Mouse (Mus musculus) intestine, embryonic 14.5 days (tissue): ENCODE measurements around the gene Tcf20. TPM values are rescaled to one million over a fixed set of nuclear protein-coding genes. Genes with fewer than 3 reads are reported as not detected.
"Not testable (repeated sequence)": the region's sequence is repeated elsewhere in the genome, so short reads cannot be mapped to it uniquely, and the experiment has no call there.

Experiments
- ATAC-seq: fragments of 200-750 bp; cut with Nextera tagmentation; replicated peaks from 2 replicates; pipeline ENCODE4 v1.8.0; 2017; ENCODE audit warnings: low read depth, moderate number of reproducible peaks, moderate TSS enrichment, moderate library complexity; ENCODE audit not compliant: low FRiP score, low TSS enrichment
- DNase-seq: peaks from one replicate; pipeline ENCODE4 v3.0.0-alpha.2; 2018; ENCODE audit warnings: low spot score
- H3K27ac ChIP-seq: fragments of 300-500 bp; sonication (generic); 2 replicates; pipeline ENCODE4 v1.5.1; 2014; ENCODE audit warnings: low read depth, mild to moderate bottlenecking, control low read depth
- H3K27me3 ChIP-seq: fragments of 300-500 bp; sonication (generic); replicated peaks from 2 replicates; pipeline ENCODE4 v1.6.1; 2014; ENCODE audit warnings: low read length, control low read depth; ENCODE audit not compliant: control insufficient read depth, insufficient read depth
- H3K36me3 ChIP-seq: fragments of 300-500 bp; sonication (generic); 2 replicates; pipeline ENCODE4 v1.6.1; 2014; ENCODE audit warnings: low read length, control low read depth; ENCODE audit not compliant: control insufficient read depth, insufficient read depth
- H3K4me1 ChIP-seq: fragments of 300-500 bp; sonication (generic); replicated peaks from 2 replicates; pipeline ENCODE4 v1.6.1; 2014; ENCODE audit warnings: low read length, control low read depth, mixed read lengths; ENCODE audit not compliant: control insufficient read depth, insufficient read depth
- H3K4me2 ChIP-seq: fragments of 300-500 bp; sonication (generic); 2 replicates; pipeline ENCODE4 v1.6.1; 2014; ENCODE audit warnings: low read length
- H3K4me3 ChIP-seq: fragments of 300-500 bp; sonication (generic); 2 replicates; pipeline ENCODE4 v1.5.1; 2014; ENCODE audit warnings: low read depth, low read length, control low read depth, mixed read lengths
- H3K9ac ChIP-seq: fragments of 300-500 bp; sonication (generic); 2 replicates; pipeline ENCODE4 v1.6.1; 2014; ENCODE audit warnings: mild to moderate bottlenecking, low read length
- H3K9me3 ChIP-seq: fragments of 300-500 bp; sonication (generic); 2 replicates; pipeline ENCODE4 v1.6.1; 2016; ENCODE audit warnings: low read length, control low read depth; ENCODE audit not compliant: control insufficient read depth
- WGBS: fragments of 180-500 bp; shearing (Covaris S2); extraction: QIAGEN DNeasy Blood & Tissue Kit; methylation state at CpG from one replicate; pipeline ENCODE4 v1.1.7; 2014; 5-methylcytosine and 5-hydroxymethylcytosine counted together
- microRNA-seq: library from miRNA; unstranded; fragments of <30 nt; microRNA quantifications from one replicate; pipeline ENCODE4, GENCODE M21; 2016
- polyA plus RNA-seq: library from polyadenylated mRNA; unstranded; fragments of >200 nt; fragmentation: Nextera tagmentation; extraction: Ambion mirVana; gene quantifications from 2 replicates; pipeline ENCODE4 v1.2.1, GENCODE M21; 2014

Gene Tcf20
- polyA plus RNA-seq, 1 experiment from 2014 or later, result 11.7 TPM

- 87% methylated on average over 5 of the region's 5 CpGs for WGBS
- H3K27ac ChIP-seq, H3K27me3 ChIP-seq, H3K4me2 ChIP-seq, H3K4me1 ChIP-seq, H3K9ac ChIP-seq, ATAC-seq, H3K9me3 ChIP-seq, H3K4me3 ChIP-seq, H3K36me3 ChIP-seq, DNase-seq: not testable (repeated sequence)
Measured at GRCm38 (mm10) chr15:82777856-82778255, 209.8 kb downstream of the Tcf20 start.

- no peak overlapping the region for H3K27ac ChIP-seq
- no peak overlapping the region for H3K4me2 ChIP-seq
- WGBS, result 86% methylated on average over 2 of the region's 2 CpGs
- H3K9ac ChIP-seq, result no peak overlapping the region
- no peaks in the 10 kb centered on the region for H3K27me3 ChIP-seq
- no peaks in the 10 kb centered on the region for H3K4me1 ChIP-seq
- no peak overlapping the region for H3K4me3 ChIP-seq
- DNase-seq (peak; percentile 16), ATAC-seq (no peak)
- H3K36me3 ChIP-seq, result no peaks in the 10 kb centered on the region
- H3K9me3 ChIP-seq, result no peaks in the 10 kb centered on the region
Measured at GRCm38 (mm10) chr15:82765943-82766342, 221.7 kb downstream of the Tcf20 start.

GRCm38 (mm10) chr15:82764881-82765280 is 222.8 kb downstream of the Tcf20 start:
- ATAC-seq, result no peak

GRCm38 (mm10) chr15:82763631-82764420 is 223.8 kb downstream of the Tcf20 start, which contains the start of gene Cyp2d40:
TSS of gene Cyp2d40 (minus strand) at chr15:82764183.
- Histone ChIP-seq H3K4me1 (no peaks in the 10 kb centered on the region), H3K4me3 (no peak within 1 kb of the TSS), H3K36me3 (no peaks in the 10 kb centered on the region), H3K27me3 (no peaks in the 10 kb centered on the region), H3K9me3 (no peaks in the 10 kb centered on the region), H3K4me2 (no peak within 1 kb of the TSS), H3K27ac (no peak within 1 kb of the TSS), H3K9ac (no peak within 1 kb of the TSS)
- 87% methylated on average over 9 of the region's 9 CpGs for WGBS
- DNase-seq, result no peak
- no peak for ATAC-seq

More at GRCm38 (mm10) chr15:82764881-82765280, 222.8 kb downstream of the Tcf20 start:
- no peaks in the 10 kb centered on the region for H3K9me3 ChIP-seq
- no peaks in the 10 kb centered on the region for H3K27me3 ChIP-seq
- WGBS, result 84% methylated on average over 6 of the region's 6 CpGs
- no peaks in the 10 kb centered on the region for H3K36me3 ChIP-seq
- H3K27ac ChIP-seq, result no peak overlapping the region
- H3K4me3 ChIP-seq, result no peak overlapping the region
- H3K9ac ChIP-seq, result no peak overlapping the region
- no peaks in the 10 kb centered on the region for H3K4me1 ChIP-seq
- DNase-seq, result peak; percentile 3
- H3K4me2 ChIP-seq, result no peak overlapping the region

Small RNAs within 50 kb of the gene (microRNA-seq; reads per million reads assigned to microRNA genes)
- gene Gm27618 (not detected), gene Mir3080 (17.9 reads per million, percentile 45 among the genes with 10 or more reads in this experiment)

Other genes starting within 250 kb of the Tcf20 start
- gene Cyp2d40, start 223.7 kb downstream of the Tcf20 start, polyA plus RNA-seq, result not detected in 2 replicates
- gene Cyp2d26, start 193.6 kb downstream of the Tcf20 start, polyA plus RNA-seq, result 3.2 and 4.1 TPM in 2 replicates
- 3.6 and 3.7 TPM in 2 replicates for gene Nfam1, start 45.4 kb upstream of the Tcf20 start, polyA plus RNA-seq
- 64.2 and 71.9 TPM in 2 replicates for gene Serhl, start 101.6 kb upstream of the Tcf20 start, polyA plus RNA-seq
- 60.7 and 66.4 TPM in 2 replicates for gene Rrp7a, start 134.9 kb upstream of the Tcf20 start, polyA plus RNA-seq
- 145 and 150 TPM in 2 replicates for gene Poldip3, start 161.5 kb upstream of the Tcf20 start, polyA plus RNA-seq
- 159 and 168 TPM in 2 replicates for gene Cyb5r3, start 184.7 kb upstream of the Tcf20 start, polyA plus RNA-seq